In the genomic region with DNA sequence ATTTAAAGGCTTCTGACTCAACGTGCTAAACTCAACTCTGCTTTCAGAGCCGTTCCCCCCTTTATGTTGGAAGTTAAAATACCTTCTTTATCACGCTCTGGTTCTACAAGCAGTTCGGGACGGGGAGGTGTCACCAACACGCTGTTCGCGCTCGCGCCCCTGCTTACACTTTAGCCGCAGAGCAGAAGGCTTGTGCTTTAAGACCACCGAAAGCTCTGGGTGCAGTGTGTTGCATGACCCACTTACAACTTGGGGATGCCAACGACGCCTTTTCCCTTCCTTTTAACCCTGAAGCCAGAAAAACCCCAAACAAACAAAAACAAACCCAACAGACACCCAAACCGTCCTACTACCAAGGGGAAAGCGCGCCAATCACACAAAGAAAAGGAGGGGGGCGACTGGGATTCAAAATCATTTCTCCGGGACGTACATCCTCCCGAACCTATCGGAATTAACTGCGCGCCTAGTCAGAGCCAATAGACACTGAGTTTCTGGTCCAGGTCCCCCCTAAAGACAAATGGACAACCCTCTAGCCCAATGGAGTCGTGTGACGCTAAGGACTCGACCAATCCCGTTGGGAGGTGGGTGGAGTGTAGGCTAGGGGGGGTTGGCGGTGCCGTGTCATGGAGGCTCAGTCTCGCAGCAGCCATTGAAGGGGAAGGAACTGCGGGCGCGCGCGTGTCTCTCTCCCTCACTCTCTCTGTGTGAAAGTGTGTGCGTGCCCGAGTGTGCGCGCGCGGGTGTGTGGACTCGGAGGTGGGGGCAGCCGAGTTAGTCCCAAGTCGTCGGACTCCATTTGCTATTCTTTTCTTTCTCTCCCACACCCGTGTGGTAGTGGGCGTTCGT, we compare ENCODE assay signal across 8 mouse cellular contexts. TPM values are rescaled to one million over a fixed set of nuclear protein-coding genes. Genes with fewer than 3 reads are reported as not detected.
A peak's percentile ranks its signal among the peaks of the same experiment; 100 is the strongest.
DNase-seq lines count a peak whose midpoint lies in the region; ATAC-seq and TF ChIP-seq lines count a peak whose summit lies in the region.

A gene (plus strand): TSS at position 589 of the 846 bp plus-strand sequence.

- intact Hi-C loops in heart, postnatal 36 days (cut with DNase I), result no loop called here

- ATAC-seq in G1E (ENCODE audit: extremely low read depth, insufficient number of reproducible peaks, low FRiP score, poor library complexity, severe bottlenecking), result peak; percentile 100
- ATAC-seq in forebrain, embryonic 16.5 days, result peak; percentile 100
- peak; percentile 100 for ATAC-seq in lung, embryonic 15.5 days (ENCODE audit: borderline replicate concordance, extremely low read depth, low FRiP score, low TSS enrichment)

- H3K4me3 ChIP-seq in G1E (ENCODE audit: low read depth, low read length), result peak within 1 kb of the TSS; percentile 90
- H3K4me3 ChIP-seq in forebrain, embryonic 16.5 days (replicated peaks; ENCODE audit: low read length), result peak within 1 kb of the TSS; percentile 79
- H3K4me3 ChIP-seq in lung, embryonic 15.5 days, result peak within 1 kb of the TSS; percentile 74

- DNase-seq in G1E (ENCODE audit: low spot score), result peak; percentile 99
- peak; percentile 95 to 98 for DNase-seq in cerebellum, adult 18-20 months
- DNase-seq in heart, postnatal 36 days, result peak; percentile 95 to 96
- peak; percentile 97 to 98 for DNase-seq in layer of hippocampus, adult 8-10 months (ENCODE audit: low spot score in 2 of 2)
- peak; percentile 96 for DNase-seq in ovary, adult 18-20 months (ENCODE audit: low spot score)
- DNase-seq in thymus, postnatal 0 days (ENCODE audit: low spot score), result peak; percentile 99

- under 1% methylated on average over 49 of the region's 49 CpGs for WGBS in forebrain, embryonic 16.5 days
- under 1% methylated on average over 49 of the region's 49 CpGs for WGBS in lung, embryonic 15.5 days

- H3K4me2 ChIP-seq in forebrain, embryonic 16.5 days (ENCODE audit: low read length), result peak within 1 kb of the TSS; percentile 78
- H3K4me2 ChIP-seq in lung, embryonic 15.5 days, result peak within 1 kb of the TSS; percentile 61

- H3K36me3 ChIP-seq in G1E (replicated peaks), result peaks cover 20% of the 10 kb centered on the region
- no peaks in the 10 kb centered on the region for H3K36me3 ChIP-seq in forebrain, embryonic 16.5 days (ENCODE audit: control insufficient read depth, insufficient read depth)
- H3K36me3 ChIP-seq in lung, embryonic 15.5 days, result peaks cover 6% of the 10 kb centered on the region

- TF ChIP-seq CTCF in G1E (IDR thresholded peaks at IDR 0.05; ENCODE audit: low read depth, low read length), result no peak

- no peaks in the 10 kb centered on the region for H3K27me3 ChIP-seq in G1E (ENCODE audit: insufficient read depth, low read length)
- H3K27me3 ChIP-seq in forebrain, embryonic 16.5 days (replicated peaks; ENCODE audit: control insufficient read depth, insufficient read depth, low read length), result no peaks in the 10 kb centered on the region
- no peaks in the 10 kb centered on the region for H3K27me3 ChIP-seq in lung, embryonic 15.5 days

- H3K9me3 ChIP-seq in G1E (replicated peaks), result no peaks in the 10 kb centered on the region
- no peaks in the 10 kb centered on the region for H3K9me3 ChIP-seq in forebrain, embryonic 16.5 days (ENCODE audit: control insufficient read depth, low read length)
- H3K9me3 ChIP-seq in lung, embryonic 15.5 days, result no peaks in the 10 kb centered on the region

- peak within 1 kb of the TSS; percentile 91 for H3K27ac ChIP-seq in forebrain, embryonic 16.5 days (ENCODE audit: low read length)
- peak within 1 kb of the TSS; percentile 89 for H3K27ac ChIP-seq in lung, embryonic 15.5 days

- peaks cover 39% of the 10 kb centered on the region for H3K4me1 ChIP-seq in G1E (ENCODE audit: insufficient read depth, low read depth, low read length)
- peaks cover 13% of the 10 kb centered on the region for H3K4me1 ChIP-seq in forebrain, embryonic 16.5 days (replicated peaks; ENCODE audit: control insufficient read depth, insufficient read depth, low read length)
- peaks cover 17% of the 10 kb centered on the region for H3K4me1 ChIP-seq in lung, embryonic 15.5 days

- peak within 1 kb of the TSS; percentile 84 for H3K9ac ChIP-seq in forebrain, embryonic 16.5 days (replicated peaks; ENCODE audit: low read depth, low read length)
- H3K9ac ChIP-seq in lung, embryonic 15.5 days, result peak within 1 kb of the TSS; percentile 87

RNA-seq across cellular contexts. Expression of the gene that starts here (rescaled TPM):
- total RNA-seq in G1E (2014; fragmentation: Nextera tagmentation), result 94.7 and 114 TPM in 2 replicates
- total RNA-seq in G1E (2017), result 91.8 and 180 TPM in 2 replicates
- 210 and 405 TPM in 2 replicates for polyA plus RNA-seq in G1E (2012)
- 185 and 205 TPM in 2 replicates for polyA plus RNA-seq in forebrain, embryonic 16.5 days (2015; fragmentation: Nextera tagmentation; extraction: Ambion mirVana)
- 10 to 100 TPM; 82.7 to 85.9 TPM for total RNA-seq in heart, postnatal 36 days (2021)
- total RNA-seq in layer of hippocampus, adult 8-10 months (2022), result 10 to 100 TPM; 68.6 to 95.5 (median 95.0) TPM
- polyA plus RNA-seq in lung, embryonic 15.5 days (2015; fragmentation: Nextera tagmentation; extraction: Ambion mirVana), result 222 and 233 TPM in 2 replicates
- 463 and 541 TPM in 2 replicates for polyA plus RNA-seq in thymus, postnatal 0 days (2015; fragmentation: Nextera tagmentation; extraction: Ambion mirVana)

Comparison
In these comparisons a context has a peak if more than half of its experiments do, and no peak if none do; other contexts are left out.
1. Peak in every context shown above with its lines: DNase-seq, ATAC-seq, H3K4me3 ChIP-seq and H3K27ac ChIP-seq.